Mouse (Mus musculus) retina, postnatal 7 days (tissue): Measurements from ENCODE around the gene Crtap.
"Not testable (repeated sequence)": the region's sequence is repeated elsewhere in the genome, so short reads cannot be mapped to it uniquely, and the experiment has no call there.

Experiments
- DNase-seq: peaks from one replicate; pipeline ENCODE4 v3.0.0-alpha.2; 2012; ENCODE audit warnings: low read depth, low spot score

The Crtap gene

DNA sequence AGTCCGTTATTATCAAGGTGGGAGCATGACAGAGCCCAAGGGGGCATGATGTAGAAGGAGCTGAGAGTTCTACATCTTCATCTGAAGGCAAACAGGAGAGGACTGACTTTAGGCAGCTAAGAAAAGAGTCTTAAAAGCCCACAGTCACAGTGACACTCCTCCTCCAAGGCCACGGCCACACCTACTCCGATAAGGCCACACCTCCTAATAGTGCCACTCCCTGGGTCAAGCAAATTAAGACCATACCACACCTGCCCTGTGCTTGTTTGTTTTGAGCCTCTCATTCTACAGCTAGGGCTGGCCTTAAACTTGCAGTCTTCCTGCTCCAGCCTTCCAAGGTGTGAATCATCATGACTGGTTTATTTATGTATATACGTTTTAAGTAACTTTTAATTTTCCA is 4.8 kb upstream of the Crtap start:
- no peak for DNase-seq

DNA sequence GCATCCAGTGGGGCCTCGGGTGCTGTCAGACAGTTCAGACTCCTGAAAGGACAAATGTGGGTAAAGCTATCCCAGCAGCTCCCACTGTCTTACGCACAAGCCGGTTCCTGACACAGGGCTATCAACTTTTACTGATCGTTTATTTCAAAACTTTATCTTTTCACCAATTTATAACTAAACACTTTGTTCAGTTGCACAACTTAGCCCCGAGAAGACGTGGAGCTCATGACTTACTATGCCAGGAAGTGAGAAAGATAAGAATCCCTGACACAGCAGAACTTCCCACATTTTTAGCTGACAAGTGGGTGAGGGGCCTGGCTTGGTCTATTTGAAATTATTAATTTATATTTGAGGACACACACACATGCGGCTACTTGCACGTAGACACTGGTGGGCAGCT is 4.2 kb upstream of the Crtap start:
- no peak for DNase-seq

DNA sequence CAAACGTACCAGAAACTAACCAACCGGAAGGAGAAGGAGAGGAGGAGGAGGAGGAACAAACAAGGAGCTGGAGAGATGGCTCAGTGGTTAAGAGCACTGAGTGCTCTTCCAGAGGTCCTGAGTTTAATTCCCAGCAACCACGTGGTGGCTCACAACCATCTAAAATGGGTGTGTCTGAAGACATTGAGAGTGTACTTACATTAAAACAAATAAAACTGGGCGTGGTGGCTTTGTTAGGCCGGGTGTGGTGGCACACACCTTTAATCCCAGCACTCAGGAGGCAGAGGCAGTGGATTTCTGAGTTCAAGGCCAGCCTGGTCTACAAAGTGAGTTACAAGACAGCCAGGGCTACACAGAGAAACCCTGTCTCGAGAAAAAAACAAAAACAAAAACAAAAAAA is 3.7 kb upstream of the Crtap start:
- not testable (repeated sequence) for DNase-seq

DNA sequence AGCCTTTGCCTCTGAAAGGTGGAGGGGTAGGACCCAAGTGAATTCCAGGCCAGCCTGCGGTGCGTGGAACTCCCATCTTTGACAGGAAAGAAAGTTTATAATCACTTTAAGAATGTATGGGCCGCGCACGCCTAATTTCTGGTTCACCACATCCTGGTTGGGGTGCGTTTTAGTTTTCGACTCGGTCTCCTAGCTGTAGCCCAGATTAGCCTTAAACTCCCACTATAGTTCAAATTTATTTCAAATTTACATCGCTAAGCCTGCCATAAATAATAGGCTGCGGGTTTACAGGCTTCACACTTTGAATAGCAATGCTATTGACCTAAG is 237 bp upstream of the Crtap start:
- no peak for DNase-seq

GRCm38 (mm10) chr9:114389371-114389904 is 1.0 kb downstream of the Crtap start:
- DNase-seq: no peak

DNA sequence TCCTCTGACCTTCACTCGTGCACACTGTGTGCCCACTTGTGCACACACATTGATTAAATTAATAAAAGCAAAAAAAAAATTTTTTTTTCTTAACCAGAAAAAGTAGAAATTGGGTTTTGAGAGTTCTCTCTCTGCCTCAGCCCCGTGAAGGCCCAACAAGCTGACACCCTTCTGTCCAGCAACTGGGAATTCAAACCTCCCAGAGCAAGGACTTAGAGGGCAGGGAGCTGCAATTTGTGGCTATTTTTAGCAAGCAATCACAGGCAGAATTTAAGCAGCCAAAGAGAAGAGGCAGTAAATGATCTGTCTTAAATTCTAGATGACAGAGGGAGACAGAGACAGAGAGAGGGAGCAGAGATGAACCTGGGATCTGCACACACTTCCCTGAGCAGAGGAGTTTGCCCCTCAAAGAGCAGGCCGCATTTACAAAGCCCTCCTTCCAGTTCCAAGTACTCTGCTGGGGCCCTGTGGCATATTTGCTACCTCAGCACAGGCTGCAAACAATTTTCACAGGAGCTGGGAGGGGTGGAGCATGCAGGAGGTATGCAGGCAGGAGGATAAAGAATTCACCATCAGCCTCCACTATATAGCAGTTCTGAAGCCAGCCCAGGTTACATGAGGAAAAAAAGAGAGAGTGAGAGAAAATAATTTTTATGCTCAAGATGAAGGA is 1.6 kb downstream of the Crtap start:
- DNase-seq: no peak

GRCm38 (mm10) chr9:114388288-114388687 is 2.2 kb downstream of the Crtap start:
- no peak for DNase-seq

DNA sequence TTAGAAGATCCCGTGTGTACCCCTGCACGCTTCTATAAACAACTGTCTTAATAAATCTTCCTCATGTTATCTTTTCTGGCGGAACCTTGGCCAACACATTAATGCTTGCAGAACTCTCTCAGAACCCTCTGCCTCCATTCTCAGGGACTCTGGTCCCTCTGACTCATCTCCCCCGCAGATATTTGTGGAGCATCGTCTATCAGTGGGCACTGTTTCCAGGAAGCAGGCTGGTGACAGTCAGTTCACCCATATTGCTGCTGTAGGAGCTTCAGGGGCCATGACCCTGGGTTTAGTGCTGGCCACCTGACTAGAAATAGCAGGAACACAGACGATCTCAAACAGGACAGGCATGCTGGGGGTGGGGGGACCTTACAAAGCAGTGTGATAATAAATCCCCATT is 3.4 kb downstream of the Crtap start:
- DNase-seq: no peak

GRCm38 (mm10) chr9:114385160-114385559 is 5.3 kb downstream of the Crtap start:
- no peak for DNase-seq

GRCm38 (mm10) chr9:114384691-114385090 is 5.8 kb downstream of the Crtap start:
- DNase-seq: no peak

- DNase-seq: no peak
These were observed 7.4 kb downstream of the Crtap start for GRCm38 (mm10) chr9:114382936-114383710.

DNA sequence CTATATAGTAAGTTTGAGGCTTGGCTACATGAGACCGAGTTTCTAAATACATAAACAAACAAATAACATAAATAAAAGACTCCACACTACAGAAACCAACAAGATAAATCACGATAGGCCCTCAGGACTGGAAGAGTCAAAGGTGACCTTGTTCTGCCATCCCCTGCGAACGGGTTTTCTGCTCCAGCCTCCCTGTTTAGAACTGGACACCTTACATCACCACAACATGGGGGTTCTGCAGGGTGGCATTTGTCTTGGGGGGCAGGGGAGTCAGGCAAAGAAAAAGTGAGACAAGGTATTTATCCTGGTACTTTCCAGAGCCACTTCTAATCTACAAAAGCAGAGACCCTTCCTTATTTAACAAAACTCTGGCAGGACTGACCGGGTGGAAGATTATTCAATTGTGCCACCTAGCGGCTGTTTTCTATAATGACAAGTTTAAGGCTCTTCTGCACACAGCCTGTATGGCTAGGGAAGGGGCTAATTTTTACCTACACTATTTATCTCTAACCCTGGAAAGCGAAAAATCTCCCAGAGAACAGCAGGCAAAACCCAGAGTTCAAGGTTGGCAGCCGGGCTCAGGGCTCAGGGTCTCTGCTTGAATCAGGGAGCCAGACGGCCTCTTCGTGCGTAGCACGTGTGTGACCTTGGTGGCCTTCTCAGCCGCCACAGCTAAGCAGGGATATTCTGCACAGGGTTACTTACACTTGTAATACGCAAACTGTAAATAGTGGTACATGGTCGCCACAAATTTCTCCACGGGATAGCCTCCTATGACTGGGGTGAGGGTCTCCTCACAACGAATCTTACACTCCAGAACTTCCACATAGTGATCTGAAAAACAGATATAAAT is 9.4 kb downstream of the Crtap start:
- DNase-seq: no peak

DNA sequence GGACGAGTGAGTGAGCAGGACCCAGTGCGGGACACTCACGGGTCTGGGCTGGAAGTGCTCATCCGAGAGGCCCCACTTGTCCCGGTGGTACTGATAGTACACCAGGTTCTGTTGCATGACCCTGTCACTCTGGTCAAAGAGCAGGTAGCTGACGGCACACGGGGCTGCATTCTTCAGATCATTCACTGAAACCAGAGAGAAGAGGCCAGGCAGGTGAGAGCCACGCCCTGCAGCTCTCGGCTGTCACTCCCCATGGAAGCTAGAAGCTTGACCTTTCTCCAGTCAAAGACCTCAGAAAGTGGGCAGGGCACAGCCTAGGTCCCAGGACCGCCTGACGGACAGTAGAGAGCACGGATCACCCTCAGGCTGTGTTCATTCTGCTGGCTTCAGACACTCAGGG is 10.6 kb downstream of the Crtap start:
- no peak for DNase-seq

DNA sequence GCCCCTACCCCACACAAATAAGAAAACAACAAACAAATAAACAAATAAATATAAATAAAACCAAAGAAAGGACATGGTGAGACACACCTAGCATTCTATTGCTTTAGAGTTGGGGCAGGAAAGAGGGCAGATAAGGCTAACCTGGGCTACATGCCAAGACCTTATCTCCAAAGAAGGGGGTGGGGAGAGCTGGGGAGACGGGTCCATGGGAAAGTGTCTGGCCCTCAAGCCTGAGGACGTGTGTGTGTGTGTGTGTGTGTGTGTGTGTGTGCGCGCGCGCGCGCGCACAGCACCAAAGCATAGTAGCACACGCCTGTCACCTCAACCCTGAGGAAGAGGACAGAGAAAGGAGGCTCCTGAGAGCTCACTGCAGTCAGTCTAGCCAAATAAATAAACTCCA is 13.3 kb downstream of the Crtap start:
- DNase-seq: no peak

DNA sequence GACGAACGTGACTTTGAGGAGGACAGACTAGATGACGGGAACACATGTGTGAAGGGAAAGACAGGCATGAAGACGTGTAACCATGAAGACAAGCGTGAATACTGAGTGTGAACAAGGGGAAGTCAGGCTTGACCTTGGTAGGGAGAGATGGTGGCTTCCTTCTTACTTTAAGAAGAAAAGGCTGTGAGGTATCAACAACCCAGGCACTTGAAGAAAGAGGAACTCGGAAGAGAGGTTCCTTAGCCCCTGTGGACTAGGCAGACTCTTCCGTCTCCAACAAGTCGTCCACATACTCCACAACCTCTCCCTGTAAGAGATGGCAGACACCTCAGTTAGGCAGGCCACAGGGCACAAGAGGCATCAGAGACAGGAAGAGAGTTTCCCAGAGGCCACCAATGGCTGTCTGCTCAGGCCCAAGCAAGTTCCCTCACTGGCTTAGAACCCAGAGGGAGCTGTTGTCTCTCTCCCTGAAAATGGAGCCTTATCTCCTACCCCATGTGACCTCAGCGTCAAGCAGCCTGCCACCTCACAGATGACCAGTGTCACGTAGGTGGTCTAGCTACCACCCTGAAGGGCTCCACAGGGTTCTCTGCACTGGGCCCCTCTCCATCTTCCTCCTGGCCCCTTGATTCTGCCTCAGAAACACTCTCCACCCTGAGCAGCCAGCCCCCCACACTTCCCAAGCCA is 15.1 kb downstream of the Crtap start:
- no peak for DNase-seq

DNA sequence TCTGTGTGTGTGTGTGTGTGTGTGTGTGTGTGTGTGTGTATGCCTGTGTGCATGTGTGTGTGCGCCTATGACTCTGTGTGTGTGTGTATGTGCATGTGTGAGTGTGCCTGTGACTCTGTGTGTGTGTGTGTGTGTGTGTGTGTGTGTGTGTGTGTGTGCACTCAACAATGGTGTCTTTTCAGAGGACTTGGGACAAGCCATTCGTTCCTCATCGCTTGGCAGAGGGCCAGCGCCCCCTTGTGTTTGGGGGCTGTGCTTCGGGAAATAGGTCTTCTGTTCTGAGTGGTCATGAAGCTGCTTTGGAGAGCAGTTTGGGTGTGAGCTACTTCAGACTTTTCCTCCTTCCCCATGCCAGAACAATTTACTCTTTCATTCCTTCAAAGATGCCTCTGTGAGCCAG is 18.8 kb downstream of the Crtap start:
- not testable (repeated sequence) for DNase-seq

DNA sequence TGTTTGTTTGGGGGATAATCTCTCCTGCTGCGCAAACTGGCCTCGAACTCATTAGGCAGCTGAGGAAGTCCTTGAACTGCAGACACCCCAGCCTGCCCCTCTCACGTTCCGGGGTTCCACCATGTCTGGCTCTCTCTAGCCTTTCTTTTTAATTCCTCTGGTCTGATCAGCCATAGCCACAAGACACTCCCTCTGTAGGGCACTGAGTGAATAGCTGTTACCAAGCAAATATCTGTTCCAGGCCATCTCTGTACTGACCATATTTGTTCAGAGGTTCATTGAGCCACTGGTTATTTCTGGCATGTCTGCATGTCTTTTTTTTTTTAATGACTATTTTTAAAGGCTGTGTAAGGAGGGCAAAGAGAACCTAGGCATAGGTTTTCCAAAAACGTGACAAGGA is 21.1 kb downstream of the Crtap start:
- not testable (repeated sequence) for DNase-seq

GRCm38 (mm10) chr9:114368471-114368858 is 22.0 kb downstream of the Crtap start:
- DNase-seq: no peak

DNA sequence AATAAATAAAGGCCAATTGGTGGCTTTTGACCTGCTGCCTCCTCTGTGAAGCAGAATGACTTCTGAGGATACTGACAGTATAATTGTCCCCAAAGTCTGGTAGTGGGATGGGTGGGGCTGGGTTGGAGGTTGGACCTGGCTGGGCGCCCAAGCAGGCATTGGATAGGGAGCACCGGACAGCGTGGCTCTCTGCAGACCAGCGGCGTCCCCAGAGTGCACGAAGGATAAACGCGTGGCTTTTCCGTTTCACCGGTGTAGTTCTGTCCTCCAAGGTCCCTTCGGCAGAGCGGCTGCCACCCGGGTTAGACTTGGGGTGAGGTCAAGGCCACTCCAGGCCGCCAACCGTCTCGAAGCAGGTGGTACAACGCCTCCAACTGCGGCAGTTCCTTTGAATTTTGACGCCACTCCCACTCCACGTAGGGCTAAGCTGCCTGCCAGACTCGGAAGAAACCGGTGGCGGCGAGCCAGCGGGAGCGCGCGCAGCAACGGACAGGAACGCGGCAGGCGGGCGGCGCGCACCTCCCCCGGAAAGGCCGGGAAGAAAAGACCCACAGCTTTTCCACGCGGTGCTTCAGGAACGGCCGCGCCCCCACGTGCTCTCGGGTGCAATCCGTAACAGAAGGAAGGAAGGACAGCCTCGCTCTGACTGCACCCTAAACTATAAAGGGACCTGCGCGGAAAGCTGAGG is 22.5 kb downstream of the Crtap start:
- DNase-seq: peak; percentile 46

DNA sequence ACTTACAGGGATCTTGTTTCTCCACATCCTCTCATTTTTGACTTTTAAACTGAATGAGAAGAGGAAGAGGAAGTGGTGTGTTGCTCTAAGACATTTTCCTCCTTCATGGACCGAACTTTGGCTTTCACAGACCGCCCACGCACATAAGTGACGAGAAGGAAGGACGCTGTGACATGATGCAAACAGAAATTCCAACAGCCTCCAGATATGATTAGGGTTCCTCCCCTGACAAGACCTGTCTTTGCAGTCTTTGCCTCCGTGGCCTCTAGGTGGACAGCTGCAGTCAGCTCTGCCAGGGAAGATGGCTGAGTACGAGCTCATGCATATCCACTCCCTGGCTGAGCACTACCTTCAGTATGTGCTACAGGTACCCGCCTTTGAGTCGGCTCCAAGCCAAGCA is 60.6 kb downstream of the Crtap start, which contains the start of gene Bcl2a1c:
Gene Bcl2a1c, plus strand, starts transcription at position 281 of the 400 bp plus-strand sequence.
- DNase-seq: not testable (repeated sequence)

- not testable (repeated sequence) for DNase-seq
These were observed 62.1 kb downstream of the Crtap start for GRCm38 (mm10) chr9:114328332-114328731.
